ENCODE assay signal across 8 mouse cellular contexts in genomic region chrX:94624835-94625803, GRCm38 (mm10). TPM values are rescaled to one million over a fixed set of nuclear protein-coding genes. Genes with fewer than 3 reads are reported as not detected.
A peak's percentile ranks its signal among the peaks of the same experiment; 100 is the strongest.
DNase-seq lines count a peak whose midpoint lies in the region; ATAC-seq and TF ChIP-seq lines count a peak whose summit lies in the region.

No protein-coding gene starts in this region.

- no peak overlapping the region for H3K4me3 ChIP-seq in lung, embryonic 15.5 days
- H3K4me3 ChIP-seq in lung, adult 2 months (replicated peaks; ENCODE audit: extremely low read depth, low read depth, low read length), result no peak overlapping the region
- peak overlapping the region; percentile 26; the same call in 1 of the 2 replicates for H3K4me3 ChIP-seq in heart, embryonic 13.5 days
- no peak overlapping the region for H3K4me3 ChIP-seq in liver, postnatal 0 days (ENCODE audit: low read depth, low read length)

- H3K27ac ChIP-seq in lung, embryonic 15.5 days, result no peak overlapping the region
- no peak overlapping the region for H3K27ac ChIP-seq in heart, embryonic 13.5 days (replicated peaks)
- no peak overlapping the region for H3K27ac ChIP-seq in liver, postnatal 0 days (ENCODE audit: low read depth)

- 27% methylated on average over 13 of the region's 13 CpGs for WGBS in lung, embryonic 15.5 days
- 38% methylated on average over 13 of the region's 13 CpGs for WGBS in lung, adult 2 months
- WGBS in heart, embryonic 13.5 days, result 27% methylated on average over 13 of the region's 13 CpGs
- 24% methylated on average over 13 of the region's 13 CpGs for WGBS in liver, postnatal 0 days (ENCODE audit: insufficient replicate concordance)

- no peaks in the 10 kb centered on the region for H3K9me3 ChIP-seq in lung, embryonic 15.5 days
- no peaks in the 10 kb centered on the region for H3K9me3 ChIP-seq in heart, embryonic 13.5 days
- no peaks in the 10 kb centered on the region for H3K9me3 ChIP-seq in liver, postnatal 0 days (ENCODE audit: low read length)

- H3K36me3 ChIP-seq in lung, embryonic 15.5 days, result no peaks in the 10 kb centered on the region
- no peaks in the 10 kb centered on the region for H3K36me3 ChIP-seq in heart, embryonic 13.5 days
- H3K36me3 ChIP-seq in liver, postnatal 0 days (replicated peaks; ENCODE audit: insufficient read depth, low read length), result no peaks in the 10 kb centered on the region

- H3K4me1 ChIP-seq in lung, embryonic 15.5 days, result no peaks in the 10 kb centered on the region
- no peaks in the 10 kb centered on the region for H3K4me1 ChIP-seq in lung, adult 2 months (ENCODE audit: control insufficient read depth, insufficient read depth, low read length)
- H3K4me1 ChIP-seq in heart, embryonic 13.5 days, result no peaks in the 10 kb centered on the region
- H3K4me1 ChIP-seq in liver, postnatal 0 days (ENCODE audit: insufficient read depth), result no peaks in the 10 kb centered on the region

- H3K4me2 ChIP-seq in lung, embryonic 15.5 days, result peak overlapping the region; percentile 33; the same call in 1 of the 2 replicates
- peak overlapping the region; percentile 56 for H3K4me2 ChIP-seq in heart, embryonic 13.5 days
- no peak overlapping the region for H3K4me2 ChIP-seq in liver, postnatal 0 days (ENCODE audit: low read depth, low read length)

- no peak for TF ChIP-seq EP300 in liver, postnatal 0 days (IDR thresholded peaks at IDR 0.05; ENCODE audit: low read depth)

- peaks cover 8% of the 10 kb centered on the region; the same call in 1 of the 2 replicates for H3K27me3 ChIP-seq in lung, embryonic 15.5 days
- peaks cover 12% of the 10 kb centered on the region for H3K27me3 ChIP-seq in heart, embryonic 13.5 days (replicated peaks)
- H3K27me3 ChIP-seq in liver, postnatal 0 days (ENCODE audit: insufficient read depth, low read length), result no peaks in the 10 kb centered on the region

- TF ChIP-seq POLR2A in lung, adult 2 months (IDR thresholded peaks at IDR 0.05; ENCODE audit: borderline replicate concordance, extremely low read depth, low read depth, low read length), result no peak

- no peak overlapping the region for H3K9ac ChIP-seq in lung, embryonic 15.5 days
- H3K9ac ChIP-seq in heart, embryonic 13.5 days, result 0 out of 2 replicates have a peak overlapping the region, but pooled peaks have one; percentile 8
- H3K9ac ChIP-seq in liver, postnatal 0 days (replicated peaks), result no peak overlapping the region

- DNase-seq in lung, adult 2 months, result no peak
- peak; percentile 76 for DNase-seq in embryo, embryonic 11 days
- peak; percentile 16 to 43 for DNase-seq in kidney, postnatal 25 days
- DNase-seq in liver, postnatal 0 days, result peak; percentile 40
- DNase-seq in retina, embryonic 14.5 days (ENCODE audit: low spot score), result peak; percentile 71
- no peak for DNase-seq in natural killer cell, adult 2 months (ENCODE audit: low spot score in 2 of 2)

- no peak for TF ChIP-seq CTCF in lung, adult 2 months (IDR thresholded peaks at IDR 0.05; ENCODE audit: insufficient read depth, low read length)
- peak; percentile 37 for TF ChIP-seq CTCF in liver, postnatal 0 days (IDR thresholded peaks at IDR 0.05; ENCODE audit: low read depth)

- ATAC-seq in lung, embryonic 15.5 days (ENCODE audit: borderline replicate concordance, extremely low read depth, low FRiP score, low TSS enrichment), result peak; percentile 57; the same call in 1 of the 2 replicates
- no peak for ATAC-seq in heart, embryonic 13.5 days (ENCODE audit: extremely low read depth, insufficient number of reproducible peaks, low FRiP score, low TSS enrichment)
- no peak for ATAC-seq in liver, postnatal 0 days

RNA-seq across cellular contexts. Expression of gene Gspt2, which starts 10.8 kb away (rescaled TPM):
- polyA plus RNA-seq in lung, embryonic 15.5 days (2015; fragmentation: Nextera tagmentation; extraction: Ambion mirVana), result 2.8 and 3.1 TPM in 2 replicates
- 1.4 and 1.6 TPM in 2 replicates for polyA plus RNA-seq in lung, adult 2 months (2012; rRNA removed)
- polyA plus RNA-seq in heart, embryonic 13.5 days (2015; fragmentation: Nextera tagmentation; extraction: Ambion mirVana), result 3.7 and 4.6 TPM in 2 replicates
- polyA plus RNA-seq in liver, postnatal 0 days (2015; fragmentation: Nextera tagmentation; extraction: Ambion mirVana), result 0.96 and 1.3 TPM in 2 replicates

Comparison
In these comparisons a context has a peak if more than half of its experiments do, and no peak if none do; other contexts are left out.
1. DNase-seq: peak in embryo, embryonic 11 days (single experiment), kidney, postnatal 25 days (2 of 2), liver, postnatal 0 days (single experiment) and retina, embryonic 14.5 days (single experiment); none in lung, adult 2 months (single experiment) and natural killer cell, adult 2 months (0 of 2).